Mouse (Mus musculus): ENCODE data around the gene Nhej1.

Gene Nhej1

DNA sequence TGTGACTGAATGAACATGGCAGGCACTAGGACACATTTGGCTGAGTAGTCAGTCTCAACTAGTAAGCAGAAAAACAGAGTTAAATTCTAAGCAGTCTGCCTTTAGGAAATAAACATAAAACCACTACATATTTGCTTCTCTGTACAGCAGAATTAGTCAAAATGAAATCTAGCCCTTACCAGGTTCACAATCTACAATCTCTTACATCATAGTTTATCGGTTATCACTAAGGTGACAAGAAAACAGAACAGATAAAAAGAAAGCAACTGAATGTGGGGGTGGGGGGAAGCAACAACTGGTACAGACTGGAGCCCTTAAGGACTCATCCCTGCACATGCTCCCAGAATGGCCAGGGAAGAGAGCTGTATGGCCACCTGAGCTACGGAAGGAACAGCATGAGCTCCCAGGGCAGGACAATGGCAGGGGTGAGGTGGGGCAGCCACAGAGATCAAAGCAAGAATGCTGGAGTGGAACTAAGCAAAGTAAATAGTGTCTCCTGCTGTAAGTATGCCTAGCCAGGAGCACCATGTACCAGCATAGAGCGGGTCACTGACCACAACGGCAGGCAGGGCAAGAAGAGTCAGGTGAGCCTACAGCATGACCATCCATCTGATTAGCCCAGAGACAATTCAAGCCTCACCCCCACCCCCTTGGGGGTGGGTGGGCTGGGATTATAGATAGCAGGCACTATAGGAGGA is 153.5 kb downstream of the Nhej1 start:
- DNase-seq = no peak

DNA sequence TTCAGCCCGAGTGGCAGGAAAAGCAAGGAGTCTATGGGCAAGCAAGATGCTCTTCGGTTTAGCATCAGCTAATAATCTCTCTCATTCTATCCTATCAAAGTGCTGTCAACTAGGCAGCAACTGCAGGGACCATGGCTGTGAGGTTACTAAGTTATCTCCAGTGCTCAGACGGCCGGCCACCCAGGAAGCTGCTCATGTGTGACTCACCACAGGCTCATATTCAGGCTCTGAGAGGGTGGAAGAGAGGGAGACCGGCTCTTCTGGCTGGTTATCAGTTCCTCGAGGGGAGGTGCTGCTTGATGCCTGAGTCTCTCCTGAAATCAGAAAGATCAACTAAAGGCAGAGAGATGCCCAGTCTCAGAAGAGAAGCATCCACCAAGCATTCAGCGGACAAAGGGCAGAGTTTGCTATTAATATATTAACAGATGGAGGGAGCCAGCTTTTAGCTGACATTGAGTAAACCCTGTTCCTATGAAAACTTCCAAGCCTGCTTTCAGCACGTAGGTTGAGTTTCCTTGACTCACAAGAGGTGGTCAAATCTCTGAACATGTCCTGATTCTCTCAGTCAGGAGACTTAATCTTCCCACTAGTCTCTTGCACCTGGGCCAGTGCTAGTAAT is 156.9 kb downstream of the Nhej1 start:
- no peak for DNase-seq

DNA sequence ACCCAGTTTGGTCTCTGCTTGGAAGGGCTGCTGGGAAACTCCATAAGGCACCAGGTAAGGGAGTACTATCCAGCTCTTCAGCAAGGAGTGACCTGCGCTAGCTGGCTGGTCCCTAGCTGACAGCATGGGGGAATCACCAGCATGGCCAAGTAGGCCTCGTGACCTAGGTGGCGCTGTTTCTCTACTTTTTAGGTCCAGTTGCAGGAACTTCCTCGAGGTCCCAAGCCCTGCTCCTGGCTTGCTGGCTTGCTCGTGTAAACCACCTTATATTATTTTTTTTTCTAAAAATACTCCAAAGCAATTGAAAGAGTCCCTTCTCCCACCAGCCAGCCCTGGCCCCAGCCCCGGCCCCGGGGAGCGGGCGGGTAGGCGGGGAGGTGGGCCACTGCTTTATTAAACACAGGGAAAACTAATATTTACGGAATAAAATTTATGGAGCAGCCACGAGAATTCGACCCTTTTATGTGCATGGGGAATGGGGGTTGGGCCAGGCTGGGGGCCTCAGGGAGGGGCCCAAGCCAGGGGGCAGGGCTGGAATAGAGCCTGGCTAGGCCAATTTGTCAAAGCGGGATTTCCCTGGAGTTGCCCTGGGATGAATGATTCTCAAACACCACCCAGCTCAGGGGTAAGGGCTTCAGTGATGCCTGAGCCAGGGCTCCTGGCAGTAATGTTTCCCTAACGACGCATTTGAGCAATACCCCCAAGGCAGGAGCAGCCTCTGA is 160.3 kb downstream of the Nhej1 start:
- DNase-seq = peak; percentile 81 to 86

DNA sequence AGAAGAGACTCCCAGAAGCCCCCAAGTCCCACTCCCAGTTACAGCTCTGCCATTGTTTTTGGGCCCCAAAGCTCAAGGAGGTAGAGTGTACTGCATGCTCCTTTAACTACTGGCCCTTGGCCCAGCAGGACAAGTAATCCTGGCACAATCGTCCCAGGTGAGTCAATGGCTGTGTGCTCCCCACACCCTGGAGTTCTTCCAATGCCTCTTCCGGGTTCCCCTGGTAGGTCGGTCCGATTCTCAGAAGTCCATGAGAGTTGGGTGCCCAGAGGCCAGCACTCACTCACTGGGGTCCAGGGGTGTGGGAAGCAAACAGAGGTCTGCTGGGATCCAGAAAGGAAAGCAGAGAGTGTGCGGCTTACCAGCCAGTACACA is 162.2 kb downstream of the Nhej1 start:
- no peak for DNase-seq

DNA sequence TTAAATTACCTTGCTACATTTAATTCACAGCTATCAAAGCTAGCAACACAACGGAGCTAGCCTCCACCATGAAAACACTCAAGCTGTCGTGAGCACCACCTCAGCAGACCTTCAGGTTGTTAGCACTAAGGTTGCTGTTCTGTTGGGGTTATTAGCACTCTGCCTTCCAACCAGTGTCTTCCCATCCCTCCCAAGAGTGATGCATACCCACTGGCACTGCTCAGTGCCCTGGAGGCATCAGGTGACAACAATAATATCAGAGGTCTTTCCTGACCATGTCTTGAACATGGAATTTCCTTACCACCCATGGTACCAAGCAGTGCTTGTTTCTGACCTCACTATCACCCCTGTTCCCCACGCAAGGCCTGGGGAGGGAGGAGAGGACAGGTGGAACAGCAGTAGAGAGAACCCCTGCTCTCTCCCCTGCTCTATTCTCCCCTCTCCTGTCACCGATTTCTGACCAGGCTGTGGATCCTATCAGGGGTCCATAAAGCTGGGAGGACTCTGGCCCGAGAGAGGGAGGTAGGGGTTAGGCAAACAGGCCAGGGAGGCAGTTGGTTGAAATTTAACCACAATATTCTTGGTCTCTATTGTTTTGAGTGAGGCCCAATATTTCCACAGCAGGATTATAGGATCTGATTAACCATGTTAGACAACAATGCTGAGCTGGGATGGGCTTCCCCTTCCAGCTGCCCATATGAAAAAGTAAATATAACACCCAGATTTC is 162.7 kb downstream of the Nhej1 start:
- no peak for DNase-seq

DNA sequence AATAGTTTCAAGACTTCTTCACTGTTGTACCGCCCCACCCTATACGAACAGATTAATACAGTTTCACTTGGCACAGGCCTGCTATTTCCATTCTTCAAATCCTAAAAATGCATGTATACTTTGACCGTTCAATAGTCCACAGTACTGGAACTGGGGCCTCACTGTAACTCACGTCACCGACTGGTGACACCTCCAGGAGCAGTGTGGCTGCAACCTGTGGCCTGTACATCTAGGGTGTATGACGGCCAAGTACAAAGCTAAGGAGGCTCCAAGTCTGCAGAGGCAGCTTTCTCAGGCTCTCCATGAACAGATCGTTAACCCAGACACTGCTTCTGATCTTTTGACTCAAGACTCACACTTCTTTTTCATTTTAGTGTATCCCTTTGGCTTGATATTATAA is 163.3 kb downstream of the Nhej1 start:
- no peak for DNase-seq

DNA sequence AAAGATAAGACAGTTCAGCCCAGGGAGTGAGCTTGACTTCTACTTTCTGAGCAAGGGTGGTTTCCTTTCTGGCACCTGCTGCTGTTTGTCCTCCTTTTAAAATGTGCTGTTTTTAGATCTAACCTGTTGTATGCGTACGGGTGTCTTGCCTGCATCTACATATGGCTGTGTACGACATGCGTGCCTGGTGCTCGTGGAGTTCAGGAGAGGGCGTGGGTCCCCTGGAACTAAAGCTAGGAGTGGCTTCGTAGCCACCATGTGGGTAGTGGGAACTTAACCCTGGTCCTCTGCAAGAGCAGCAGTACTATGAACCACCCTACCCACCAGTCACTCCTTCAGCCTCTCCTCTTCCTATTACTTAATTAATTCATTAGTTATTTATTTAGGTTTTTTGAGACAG is 164.9 kb downstream of the Nhej1 start:
- DNase-seq = no peak

DNA sequence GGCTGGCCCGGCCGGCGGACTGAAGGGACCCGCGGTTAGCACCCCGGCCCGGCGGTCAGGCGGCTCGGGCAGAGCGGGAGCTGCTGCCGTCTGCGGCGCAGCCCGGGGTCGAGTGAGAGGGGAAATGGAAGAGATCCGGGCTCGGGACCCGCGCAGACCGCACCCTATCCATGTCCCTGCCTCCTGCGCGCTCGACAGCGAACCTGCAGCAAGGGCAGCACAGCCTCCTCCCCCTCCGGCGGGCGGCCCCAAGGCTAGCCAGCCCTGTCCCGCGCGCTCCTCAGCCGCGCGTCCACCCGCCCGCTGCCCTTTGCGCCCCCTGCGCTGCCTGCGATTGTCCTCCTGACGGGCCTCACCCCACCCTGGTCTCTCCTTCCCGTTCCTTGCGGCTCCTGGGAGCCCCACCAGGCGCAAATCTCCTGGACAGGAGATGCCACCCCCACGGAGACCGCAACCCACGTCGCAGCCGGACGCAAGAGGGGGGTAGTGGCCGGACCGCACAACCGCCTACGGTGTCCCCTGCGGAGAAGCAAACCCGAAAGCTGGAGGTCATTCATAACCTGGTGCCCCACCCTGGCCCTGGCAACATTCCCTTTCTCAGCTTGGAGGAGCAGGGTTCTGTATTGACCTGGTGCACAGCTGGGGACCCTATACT is 173.3 kb downstream of the Nhej1 start, which contains the start of gene Ihh:
Ihh (minus strand) TSS at position 117 of the 655 bp plus-strand sequence.
- peak; percentile 8 to 20 for DNase-seq

DNA sequence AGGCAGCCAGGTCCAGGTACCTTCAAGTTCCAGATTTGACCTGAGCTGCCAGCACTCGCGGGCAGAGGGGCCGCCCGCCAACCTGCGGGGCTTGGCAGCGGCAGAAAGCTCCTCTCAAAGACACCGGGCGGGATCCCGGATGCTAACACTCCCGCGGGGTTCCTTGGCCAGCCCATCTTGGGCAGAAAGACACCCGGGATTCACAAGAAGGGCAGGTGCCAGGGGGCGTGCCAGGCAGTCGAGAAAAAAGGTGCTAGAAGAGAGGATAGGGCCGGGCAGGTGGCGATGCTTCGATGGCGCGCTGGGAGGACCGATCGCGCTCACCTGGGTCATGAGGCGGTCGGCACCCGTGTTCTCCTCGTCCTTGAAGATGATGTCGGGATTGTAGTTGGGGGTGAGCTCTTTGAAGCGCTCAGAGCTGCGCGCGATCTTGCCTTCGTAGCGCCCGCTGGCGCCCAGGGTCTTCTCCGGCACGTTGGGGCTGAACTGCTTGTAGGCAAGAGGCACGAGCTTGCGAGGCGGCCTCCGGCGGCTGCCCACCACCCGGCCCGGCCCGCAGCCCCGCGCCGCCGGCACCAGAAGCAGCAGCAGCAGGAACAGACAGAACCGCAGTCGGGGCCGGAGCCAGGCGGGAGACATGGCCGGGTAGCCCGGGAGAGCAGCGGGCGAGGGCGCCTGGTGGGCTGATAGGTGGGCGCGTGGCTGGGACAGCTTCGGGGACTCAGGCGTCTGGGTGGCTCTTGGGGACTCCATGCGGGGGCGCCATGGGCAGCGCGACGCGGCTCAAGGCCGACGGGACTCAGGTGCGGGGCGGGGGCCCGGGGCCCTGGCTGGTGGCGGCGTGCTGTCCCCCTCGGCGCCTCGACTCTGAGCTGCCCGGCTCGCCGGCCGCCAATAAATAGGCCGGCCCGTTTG is 174.2 kb downstream of the Nhej1 start:
- peak; percentile 24 to 27 for DNase-seq

DNA sequence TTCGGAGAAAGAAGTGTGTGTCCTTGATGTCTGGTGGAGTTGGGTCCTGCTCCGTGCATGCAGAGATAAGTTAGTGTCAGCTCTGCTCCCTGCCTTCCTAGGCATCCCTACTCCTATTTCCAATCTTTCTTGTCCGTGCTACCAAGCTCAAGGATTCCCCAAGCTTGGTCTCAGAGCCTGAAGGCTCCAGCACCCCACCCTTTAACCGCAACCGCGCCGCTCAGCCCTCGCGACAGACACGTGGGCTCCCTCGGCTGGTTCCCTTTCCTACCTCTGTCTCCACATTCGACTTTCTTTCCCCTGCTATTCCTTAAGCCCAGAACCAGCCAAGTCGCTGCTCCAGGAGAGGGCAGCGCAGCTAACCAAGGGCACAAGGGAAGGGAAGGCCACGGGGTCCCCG is 174.9 kb downstream of the Nhej1 start:
- peak in 1 of 2 experiments; percentile 6 for DNase-seq

DNA sequence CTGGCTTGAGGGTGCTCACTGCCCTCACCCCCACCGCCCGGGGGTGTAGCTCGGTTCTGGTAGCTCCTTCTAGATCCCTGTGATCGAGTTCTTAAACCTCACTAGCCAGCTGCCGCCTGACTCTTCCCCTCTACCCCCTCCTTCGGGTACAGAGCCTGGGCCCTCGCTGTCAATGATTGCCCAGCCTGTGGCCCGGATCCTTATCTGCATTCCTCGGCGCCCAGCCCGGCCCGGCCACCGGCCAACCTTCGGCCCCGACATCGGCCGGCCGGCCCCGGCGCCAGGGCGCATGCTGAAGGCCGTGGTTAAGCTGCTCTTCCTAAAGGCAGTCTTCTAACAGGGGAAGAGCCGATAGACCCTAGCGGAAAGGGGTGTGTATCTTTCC is 175.3 kb downstream of the Nhej1 start:
- DNase-seq = peak; percentile 37 to 38

DNA sequence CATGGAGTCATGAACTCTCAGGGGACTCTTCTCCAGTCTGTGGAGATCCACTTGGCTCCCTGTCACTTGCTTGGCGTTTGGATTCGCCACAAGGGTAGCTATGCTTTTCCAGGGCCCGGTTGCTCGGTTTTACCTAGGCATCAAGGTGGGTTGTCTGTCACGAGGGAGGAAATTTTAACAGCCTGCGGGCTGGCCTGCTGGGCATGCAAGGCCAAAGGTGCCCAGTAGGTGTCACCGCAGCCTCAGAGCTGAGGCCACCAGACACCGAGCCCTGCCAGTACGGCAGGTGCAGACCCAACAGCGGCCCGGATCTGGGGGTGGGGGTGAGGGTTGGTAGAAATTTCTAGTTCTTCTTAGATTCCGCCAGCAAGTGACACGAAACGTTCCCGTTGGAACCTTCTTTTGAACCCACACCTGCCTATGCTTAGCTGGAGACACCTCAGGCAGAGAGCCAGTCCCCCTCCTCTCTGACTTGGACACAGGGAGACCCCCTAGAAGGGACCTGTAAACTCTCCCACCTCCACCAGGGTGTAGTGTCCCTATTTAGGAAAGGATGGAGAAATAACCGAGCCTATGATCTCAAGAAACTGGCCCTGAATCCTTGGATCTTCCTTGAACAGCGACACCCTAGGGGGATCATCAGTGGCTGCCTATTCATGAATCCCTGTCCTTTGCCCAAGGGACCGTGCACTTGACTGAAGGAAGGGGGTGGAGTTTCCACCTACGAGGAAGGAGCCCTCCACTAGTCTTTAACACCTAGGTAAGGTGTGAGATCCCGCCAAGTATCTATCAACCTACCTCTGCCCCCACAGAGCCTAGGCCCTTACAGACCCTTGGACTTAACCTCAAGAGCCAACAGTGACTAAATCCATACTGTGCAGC is 176.0 kb downstream of the Nhej1 start:
- DNase-seq = peak; percentile 89 to 91

DNA sequence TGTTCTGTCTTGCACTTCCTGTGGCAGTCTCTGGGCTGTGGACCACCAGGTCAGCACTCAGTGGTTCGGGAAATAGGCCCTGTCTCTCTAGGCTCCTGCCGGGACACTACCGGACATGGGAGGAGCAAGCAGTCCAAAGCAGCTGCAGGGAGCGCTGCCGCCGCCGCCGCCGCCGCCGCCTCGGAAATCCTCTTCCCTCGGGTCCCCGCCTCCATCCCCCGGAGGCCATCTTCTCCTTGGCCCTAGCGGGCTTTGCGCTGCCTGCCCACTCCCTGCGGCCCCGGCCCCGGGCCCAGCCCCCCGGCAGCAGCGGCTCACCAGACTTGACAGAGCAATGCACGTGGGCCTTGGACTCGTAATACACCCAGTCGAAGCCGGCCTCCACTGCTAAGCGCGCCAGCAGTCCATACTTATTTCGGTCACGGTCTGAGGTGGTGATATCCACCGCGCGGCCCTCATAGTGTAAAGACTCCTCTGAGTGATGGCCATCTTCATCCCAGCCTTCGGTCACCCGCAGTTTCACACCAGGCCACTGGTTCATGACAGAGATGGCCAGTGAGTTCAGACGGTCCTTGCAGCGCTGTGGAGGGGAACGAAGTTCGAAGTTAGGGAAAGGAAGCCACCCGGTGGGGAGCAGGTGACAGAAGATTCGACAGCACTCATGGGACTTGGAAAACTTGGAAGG is 176.9 kb downstream of the Nhej1 start:
- peak; percentile 19 to 22 for DNase-seq

DNA sequence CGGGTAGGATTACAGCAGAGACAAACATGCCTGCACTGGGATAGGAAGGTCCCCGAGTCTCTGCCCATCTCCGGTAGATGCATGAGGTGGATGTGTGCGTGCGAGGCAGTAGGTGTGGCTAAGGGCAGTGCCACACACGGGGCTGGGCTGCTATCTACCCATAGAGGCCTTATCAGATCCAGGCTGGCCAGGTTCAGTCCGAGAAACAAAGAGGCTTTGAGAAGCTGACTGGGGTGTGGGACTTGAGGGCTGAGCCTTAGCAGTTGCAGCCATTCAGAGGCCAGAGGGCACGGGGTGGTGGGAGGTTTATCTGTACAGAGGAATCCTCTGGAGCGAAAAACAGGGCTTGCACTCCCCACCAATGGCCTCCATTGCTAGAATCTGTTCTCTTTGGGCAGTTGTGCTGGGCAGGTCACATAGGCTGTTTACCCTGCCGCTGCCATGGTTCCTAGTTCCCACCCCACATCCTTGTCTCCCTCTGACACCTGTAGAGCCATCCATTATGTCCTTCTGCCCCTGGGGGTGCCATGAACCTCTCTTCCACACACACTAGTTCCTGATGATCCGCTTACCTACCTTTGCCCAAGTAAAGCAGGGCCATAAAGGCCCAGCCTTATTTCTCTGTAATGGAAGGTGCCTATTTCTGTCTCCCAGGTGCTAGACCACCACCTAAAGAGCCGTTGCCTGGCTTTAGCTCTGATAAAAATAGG is 183.2 kb downstream of the Nhej1 start:
- no peak for DNase-seq

DNA sequence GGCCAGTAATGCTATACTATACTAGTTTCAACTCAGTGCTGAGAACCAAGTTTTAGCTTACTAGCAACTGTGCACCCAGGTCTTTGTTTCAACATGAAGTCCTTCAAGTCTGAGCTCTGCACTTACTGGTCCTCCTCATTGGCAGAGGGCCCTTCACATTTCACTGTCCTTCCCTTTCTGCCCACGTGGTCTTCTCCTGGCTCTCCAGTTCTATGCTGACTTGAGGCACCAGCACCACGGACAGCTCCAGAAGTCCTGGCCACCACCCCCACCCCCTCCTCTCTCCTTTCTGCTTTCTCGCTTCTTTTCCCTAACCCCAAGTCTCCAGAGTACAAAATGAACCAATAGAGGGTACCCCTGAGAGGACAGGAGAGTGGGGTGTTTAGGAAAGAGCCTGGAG is 185.2 kb downstream of the Nhej1 start:
- DNase-seq = no peak

DNA sequence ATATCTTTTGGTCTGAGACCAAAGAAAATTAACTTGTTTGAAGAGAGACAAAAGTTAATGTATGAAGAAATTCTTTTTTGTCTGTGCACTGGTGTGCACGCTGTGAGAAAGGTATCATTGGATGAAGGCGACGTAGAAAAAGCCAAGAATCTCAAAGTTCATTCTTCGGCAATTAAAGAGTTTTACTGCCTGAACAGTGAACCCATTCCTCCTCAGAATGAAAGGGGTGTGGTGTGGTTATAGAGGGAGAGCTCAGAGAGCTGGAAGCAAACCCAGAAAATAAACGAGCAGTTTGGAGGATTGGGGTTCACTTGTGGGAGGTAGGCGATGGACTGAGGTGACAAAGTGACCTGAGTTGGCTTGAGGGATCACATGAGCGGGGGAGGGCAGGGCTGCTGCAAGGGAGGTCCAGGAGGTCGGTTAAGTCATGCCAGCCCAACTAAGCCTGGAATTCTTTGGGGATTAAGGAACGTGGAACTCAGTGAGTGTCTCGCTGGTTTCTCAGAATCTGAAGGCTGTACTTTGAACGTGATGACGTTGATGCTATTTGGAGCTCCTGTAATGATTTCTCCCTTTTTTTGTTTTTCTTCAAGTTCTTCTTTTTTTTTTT is 188.7 kb downstream of the Nhej1 start:
- DNase-seq = no peak

DNA sequence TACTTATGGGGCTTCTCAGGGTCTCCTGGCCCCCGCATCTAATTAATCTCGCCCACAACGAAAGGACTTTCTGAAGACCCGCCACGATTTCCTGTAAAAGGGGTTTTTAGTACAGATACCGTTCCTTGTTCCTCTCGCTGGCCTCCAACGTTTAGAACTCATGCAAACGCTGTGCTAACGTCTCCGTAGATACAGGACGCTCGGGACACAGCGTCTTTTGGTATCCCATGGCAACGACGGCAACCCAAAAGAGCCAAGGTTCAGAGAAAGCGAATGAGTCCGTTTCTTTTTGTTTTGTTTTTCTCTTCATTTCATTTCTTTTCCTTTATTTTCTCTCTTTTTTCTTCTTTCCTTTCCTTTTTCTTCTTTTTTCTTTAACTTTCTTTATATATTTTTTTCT is 189.6 kb downstream of the Nhej1 start, which contains the start of gene Cfap65:
Cfap65 (minus strand) TSS at position 198 of the 400 bp plus-strand sequence.
- peak; percentile 75 to 81 for DNase-seq

DNA sequence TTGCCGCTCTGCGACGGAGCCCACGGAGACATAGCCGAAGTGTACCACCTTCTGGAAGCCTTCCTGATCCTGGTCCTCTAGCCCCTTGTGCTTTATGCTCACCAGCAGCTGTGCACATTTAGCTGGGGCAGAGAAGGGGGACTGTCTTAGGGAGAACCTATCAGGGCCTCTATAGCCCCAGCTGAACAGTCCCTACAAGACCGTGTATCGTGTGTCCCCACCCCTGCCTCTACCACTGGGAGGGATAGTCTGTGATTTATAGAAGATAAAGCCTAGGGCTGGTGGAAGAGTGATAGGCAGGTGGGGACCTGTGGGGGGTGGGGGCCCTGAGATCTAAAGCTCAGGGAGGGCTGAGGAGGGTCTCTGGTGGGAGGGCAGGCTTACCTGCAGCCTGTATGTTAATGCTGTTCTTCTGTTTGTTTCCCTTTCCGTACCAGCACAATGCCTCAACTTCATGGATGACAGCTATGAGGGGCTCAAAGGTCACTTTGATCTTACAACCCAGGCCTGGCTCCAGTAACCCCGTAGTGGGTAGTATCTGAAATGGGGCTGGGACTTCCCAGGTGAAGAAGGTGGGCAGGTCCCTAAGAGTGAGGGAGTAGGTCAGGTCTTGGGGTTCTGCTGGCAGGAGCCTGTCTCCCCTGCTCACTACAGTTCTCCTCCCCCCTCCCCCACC is 197.2 kb downstream of the Nhej1 start:
- DNase-seq = no peak
